Mouse (Mus musculus) G1E (cell line): Measurements from ENCODE around the gene Dcun1d4.

Experiments used
- CTCF ChIP-seq: IDR thresholded peaks from 2 replicates; pipeline ENCODE4 v1.5.1; 2012; ENCODE audit warnings: low read depth, low read length, inconsistent platforms, mixed read lengths
- GATA1 ChIP-seq: IDR thresholded peaks from 2 replicates; pipeline ENCODE4 v1.6.1; 2012; ENCODE audit warnings: borderline replicate concordance, low read length, inconsistent platforms, mixed read lengths
- GATA2 ChIP-seq: IDR thresholded peaks from 2 replicates; pipeline ENCODE4 v1.6.1; 2012; ENCODE audit warnings: low read depth, low read length, inconsistent platforms, borderline replicate concordance

DNA sequence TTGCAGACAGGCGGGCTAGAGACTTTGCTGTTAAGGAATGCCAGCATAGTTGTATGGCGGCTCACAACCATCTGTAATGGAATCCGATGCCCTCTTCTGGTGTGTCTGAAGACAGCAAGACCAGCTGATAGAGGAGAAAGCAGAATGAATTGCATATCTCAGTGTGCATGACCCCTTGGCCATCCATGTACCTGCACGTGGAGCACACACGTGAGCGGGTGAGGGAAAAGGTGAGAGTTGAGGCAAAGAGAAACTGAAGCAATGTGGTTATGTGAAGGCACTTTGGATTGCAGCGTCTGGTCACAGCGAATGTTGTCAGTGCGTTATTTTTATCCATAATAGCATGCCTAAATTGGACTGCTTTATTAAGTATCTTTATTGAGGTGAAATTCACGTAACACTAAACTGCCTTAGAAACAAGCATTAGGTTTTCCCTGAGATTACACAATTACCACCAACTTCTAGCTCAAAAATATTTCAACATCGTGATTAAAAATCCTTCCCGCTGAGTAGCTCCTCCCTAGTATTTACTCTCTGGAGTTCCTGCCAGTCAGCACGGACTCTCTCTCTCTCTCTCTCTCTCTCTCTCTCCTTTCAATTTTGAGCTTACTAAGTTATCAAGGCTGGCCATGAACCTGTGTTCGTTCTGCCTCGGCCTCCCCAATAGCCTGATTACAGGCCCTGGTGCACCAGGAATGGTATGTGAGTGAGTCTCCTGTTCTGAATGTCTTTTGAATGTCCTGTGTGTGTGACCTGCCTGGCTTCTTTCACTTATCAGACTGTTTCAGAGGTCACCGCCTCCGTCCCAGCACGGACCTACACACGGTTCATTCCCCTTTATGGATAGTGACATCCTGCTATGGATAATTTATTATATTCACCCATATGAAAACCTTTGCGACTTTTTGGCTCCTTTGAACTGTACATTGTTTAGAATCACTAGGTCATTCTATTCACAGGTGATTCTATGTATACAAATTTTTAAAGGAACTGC lies 6.1 kb upstream of the Dcun1d4 start:
- no peak for TF ChIP-seq CTCF
- no peak for TF ChIP-seq GATA1
- TF ChIP-seq GATA2: no peak
